Mouse (Mus musculus) brain, adult 10 weeks (tissue): ENCODE data around the gene Erbb2. TPM values are rescaled to one million over a fixed set of nuclear protein-coding genes. Genes with fewer than 3 reads are reported as not detected.

ENCODE experiments used
- polyA plus RNA-seq: library from polyadenylated mRNA; stranded (reverse); fragments of 350-450 nt; fragmentation: Illumina TruSeq; extraction: RNeasy Lipid Tissue Mini Kit (QIAGEN cat#74804); gene quantifications from one replicate; pipeline ENCODE4 v1.2.3, GENCODE M21; 2015; ENCODE audit warnings: low read depth, low replicate concordance

Gene Erbb2
- 1.3 TPM for polyA plus RNA-seq

GRCm38 (mm10) chr11:98412273-98412796 lies at the start of gene Erbb2:
Gene Erbb2 (plus strand): TSS chr11:98412470.

GRCm38 (mm10) chr11:98383261-98384030 lies 28.8 kb upstream of the Erbb2 start, which contains the start of gene Tcap:
Gene Tcap (plus strand): TSS chr11:98383811.

DNA sequence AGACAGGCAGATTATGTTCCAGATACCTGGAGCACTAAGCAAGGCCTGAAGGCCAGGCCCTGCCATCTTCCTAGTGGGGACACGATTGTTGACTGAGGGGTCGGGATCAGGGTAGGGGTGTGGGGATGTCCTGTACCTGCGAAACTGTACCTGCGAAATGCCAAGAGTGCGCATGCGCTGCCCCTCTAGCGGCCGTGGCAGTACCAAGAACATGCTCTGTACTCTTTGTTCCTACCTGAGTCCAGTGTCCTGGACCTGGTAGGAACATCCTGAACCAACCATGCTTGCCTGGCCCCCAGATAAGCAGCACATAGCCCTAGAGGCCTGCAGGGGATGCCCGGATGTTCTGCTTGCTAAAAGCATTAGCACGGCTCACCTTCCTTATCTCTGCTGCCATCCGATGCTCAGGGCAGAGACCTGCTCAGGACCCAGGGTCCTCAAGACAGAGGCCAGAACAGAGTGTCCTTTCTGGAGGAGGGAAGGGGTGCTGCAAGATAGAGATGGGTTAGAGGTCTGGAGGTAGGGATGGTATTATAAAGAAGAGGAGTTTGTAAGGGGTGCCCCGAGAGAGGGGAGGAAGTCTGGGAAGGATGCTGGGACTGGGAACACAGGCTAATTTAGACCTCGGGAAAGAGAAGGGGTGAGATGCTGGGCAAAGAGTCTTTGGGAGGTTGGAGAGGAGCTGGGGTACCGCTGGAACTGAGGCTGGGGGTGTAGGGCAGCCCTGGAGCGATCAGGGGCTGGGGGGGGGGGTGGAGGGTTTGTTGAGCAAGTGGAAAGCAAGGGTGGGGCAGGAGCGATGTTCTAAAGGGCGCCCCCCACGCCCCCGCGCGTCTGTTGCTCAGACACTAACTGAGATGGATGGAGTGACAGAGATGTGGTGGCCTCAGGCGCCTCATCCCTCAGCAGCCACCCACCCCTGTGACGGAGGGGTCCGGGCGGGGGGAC lies 26.4 kb upstream of the Erbb2 start, which contains the start of gene Pnmt:
Gene Pnmt (plus strand): TSS at position 813 of the 948 bp plus-strand sequence.

GRCm38 (mm10) chr11:98400161-98400726 lies 12.0 kb upstream of the Erbb2 start, which contains the start of gene Pgap3:
Gene Pgap3 (minus strand): TSS chr11:98400490.

GRCm38 (mm10) chr11:98438331-98439158 lies 26.3 kb downstream of the Erbb2 start, which contains the start of gene Mien1:
Gene Mien1 (minus strand): TSS chr11:98438991.

GRCm38 (mm10) chr11:98446213-98446561 lies 33.9 kb downstream of the Erbb2 start, which contains the start of gene Grb7:
Gene Grb7 (plus strand): TSS chr11:98446394.

Other genes starting within 250 kb of the Erbb2 start
- 21.7 TPM for gene Med1, start 219.2 kb upstream of the Erbb2 start, polyA plus RNA-seq
- gene Cdk12, start 209.4 kb upstream of the Erbb2 start, polyA plus RNA-seq = 13.0 TPM
- gene Neurod2, start 82.8 kb upstream of the Erbb2 start, polyA plus RNA-seq = 29.6 TPM
- gene Ppp1r1b, start 64.1 kb upstream of the Erbb2 start, polyA plus RNA-seq = 466 TPM
- 44.9 TPM for gene Stard3, start 54.1 kb upstream of the Erbb2 start, polyA plus RNA-seq
- gene Tcap, start 28.7 kb upstream of the Erbb2 start, polyA plus RNA-seq = 8.1 TPM
- not detected for gene Pnmt, start 26.0 kb upstream of the Erbb2 start, polyA plus RNA-seq
- gene Pgap3, start 12.0 kb upstream of the Erbb2 start, polyA plus RNA-seq = 9.8 TPM
- 230 TPM for gene Mien1, start 26.5 kb downstream of the Erbb2 start, polyA plus RNA-seq
- 2.9 TPM for gene Grb7, start 33.9 kb downstream of the Erbb2 start, polyA plus RNA-seq
- not detected for gene Ikzf3, start 133.6 kb downstream of the Erbb2 start, polyA plus RNA-seq
- gene Zpbp2, start 138.6 kb downstream of the Erbb2 start, polyA plus RNA-seq = not detected
- gene Ormdl3, start 174.9 kb downstream of the Erbb2 start, polyA plus RNA-seq = 59.0 TPM
- gene Lrrc3c, start 185.8 kb downstream of the Erbb2 start, polyA plus RNA-seq = not detected
- not detected for gene Gm12355, start 213.2 kb downstream of the Erbb2 start, polyA plus RNA-seq
- gene Gsdma3, start 213.9 kb downstream of the Erbb2 start, polyA plus RNA-seq = not detected
- not detected for gene Gsdma2, start 234.3 kb downstream of the Erbb2 start, polyA plus RNA-seq